Mouse (Mus musculus): ENCODE data around the gene Ripply3.

Ripply3 gene

DNA sequence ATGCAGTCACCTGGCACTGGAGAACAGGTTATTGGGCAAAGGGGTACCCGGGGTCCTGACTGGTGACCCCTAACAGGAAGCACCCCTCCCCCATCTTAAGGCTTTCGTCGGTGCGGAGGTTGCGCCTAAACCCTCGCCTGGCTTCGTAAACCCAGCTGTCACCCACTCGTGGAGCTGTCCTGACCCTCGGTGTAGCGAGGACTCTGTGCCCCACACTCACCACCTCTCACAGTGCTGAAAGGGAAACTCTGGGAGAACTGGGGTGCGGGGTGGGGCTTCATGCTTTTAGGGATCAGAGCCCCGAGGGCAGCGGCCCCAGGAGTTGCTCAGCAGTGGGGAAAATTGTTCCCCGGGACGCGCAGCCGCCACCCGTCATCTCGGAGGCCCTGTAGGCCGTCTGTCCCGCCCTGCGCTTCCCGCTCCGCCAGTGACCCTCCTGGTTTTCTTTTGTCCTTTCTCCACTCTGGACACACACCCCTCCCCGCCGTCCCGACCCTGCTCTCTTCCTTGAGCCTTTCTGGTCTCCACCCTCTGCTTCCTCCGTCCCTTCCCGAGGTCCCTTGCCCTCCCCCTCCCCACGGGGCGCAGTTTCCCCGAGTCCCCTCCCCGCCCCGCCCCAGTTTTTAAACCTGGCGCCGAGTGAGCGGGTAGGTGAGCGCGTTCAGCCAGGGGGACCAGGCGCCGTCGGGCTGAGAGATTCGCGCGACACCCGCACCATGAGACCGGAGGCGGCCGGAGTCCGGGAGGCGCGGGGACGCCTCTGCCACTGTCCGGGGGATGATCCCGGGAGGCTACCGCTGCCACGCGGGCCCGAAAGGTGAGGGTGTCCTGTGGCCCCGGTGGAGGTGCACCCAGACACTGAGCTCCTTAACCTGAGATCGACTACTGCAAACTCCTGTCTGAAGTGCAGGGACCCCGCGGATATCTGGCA, at the start of gene Ripply3:
TSS of gene Ripply3 (plus strand) at position 640 of the 931 bp plus-strand sequence.
- DNase-seq, result no peak

GRCm38 (mm10) chr16:94283972-94284371, 44.2 kb upstream of the Ripply3 start:
- no peak for DNase-seq

GRCm38 (mm10) chr16:94287826-94288225, 40.4 kb upstream of the Ripply3 start:
- DNase-seq, result no peak

DNA sequence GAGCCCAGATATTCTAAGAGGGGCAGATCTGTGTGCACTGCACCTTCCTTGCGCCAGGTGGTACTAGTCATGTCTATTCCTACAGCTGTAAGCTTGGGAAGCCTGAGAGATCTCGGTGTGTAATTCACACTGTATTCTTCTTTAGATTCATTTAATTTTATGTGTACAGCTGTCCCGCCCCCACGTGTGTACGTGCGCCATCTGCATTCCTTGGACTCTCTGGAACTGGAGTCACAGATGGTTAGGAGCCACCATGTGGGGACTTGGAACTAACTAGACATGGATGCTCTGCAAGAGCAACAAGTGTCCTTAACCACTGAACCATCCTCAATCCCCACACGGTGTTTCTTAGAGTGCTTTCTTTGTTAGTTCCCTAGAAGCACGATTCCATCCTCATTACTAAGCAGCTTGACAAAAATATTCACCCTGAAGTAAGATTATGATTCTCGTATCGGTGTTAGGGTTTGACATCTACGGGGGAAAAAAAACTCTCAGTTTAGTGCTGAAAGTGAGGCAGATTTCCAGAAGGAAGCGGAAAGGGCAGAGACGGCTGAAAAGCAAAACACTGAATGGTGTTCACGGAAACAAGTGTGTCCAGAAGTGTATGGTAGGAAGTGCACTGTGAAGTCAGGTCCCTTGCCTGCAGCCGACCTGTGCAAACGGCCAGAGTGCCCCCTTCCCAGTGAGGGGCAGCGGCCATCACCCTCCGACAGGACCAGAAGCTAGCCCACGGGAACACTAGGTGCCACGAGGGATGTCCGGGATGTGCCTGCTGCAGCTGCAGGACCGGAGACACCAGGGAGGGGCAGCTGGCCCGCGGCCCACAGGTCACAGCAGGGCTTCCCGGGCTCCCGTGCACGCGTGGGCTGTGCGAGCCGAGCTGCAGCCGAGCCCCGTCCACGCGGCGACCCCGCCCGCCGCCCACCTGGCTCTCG, 38.8 kb upstream of the Ripply3 start:
- peak; percentile 47 to 51 for DNase-seq

DNA sequence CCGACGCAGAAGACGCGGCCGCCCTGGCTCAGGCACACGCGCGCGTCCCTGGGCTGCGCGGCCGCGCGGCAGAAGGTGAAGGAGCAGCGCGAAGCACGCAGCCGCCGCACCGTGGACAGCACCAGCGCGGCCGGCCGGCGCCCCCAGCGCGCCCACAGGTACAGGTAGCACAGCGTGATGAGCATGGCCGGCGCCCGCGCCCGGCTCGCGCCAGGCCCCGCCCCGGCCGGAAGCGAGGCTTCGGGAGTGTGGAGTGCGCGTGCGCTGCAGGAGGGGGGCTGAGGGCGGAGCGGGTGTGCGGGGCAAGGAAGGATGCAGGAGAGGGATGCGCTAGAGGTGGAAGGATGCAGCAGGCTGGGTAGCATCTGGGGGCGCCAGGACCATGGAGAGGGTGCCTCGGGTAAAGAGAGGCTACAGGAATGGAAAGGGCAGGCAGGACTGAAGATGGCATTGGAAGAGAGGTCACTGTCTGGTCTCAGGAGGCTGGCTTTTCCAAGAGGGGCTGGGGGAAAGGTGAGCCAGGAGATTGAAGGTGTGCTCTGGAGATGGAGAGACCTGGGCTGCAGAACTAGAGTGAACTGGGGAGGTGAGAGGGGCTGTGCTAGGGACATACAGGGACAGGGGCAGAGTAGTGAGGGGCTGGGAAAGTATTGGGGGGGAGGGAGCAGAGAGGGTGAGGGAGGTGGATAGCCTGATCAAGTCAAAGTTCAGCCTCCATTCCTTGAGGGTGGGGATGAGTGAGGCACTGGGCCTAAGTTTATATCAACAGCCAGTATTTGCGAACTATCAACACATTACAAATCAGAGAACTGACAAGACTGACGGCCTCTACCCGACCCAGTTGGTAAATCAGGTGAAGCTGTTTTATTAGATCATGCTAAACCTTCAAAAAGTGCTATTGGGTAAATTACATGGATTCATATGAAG, 37.9 kb upstream of the Ripply3 start:
- peak; percentile 84 to 89 for DNase-seq

- DNase-seq, result no peak
Measured at GRCm38 (mm10) chr16:94291141-94291540, 37.1 kb upstream of the Ripply3 start.

- DNase-seq, result no peak
Measured at GRCm38 (mm10) chr16:94298081-94298480, 30.1 kb upstream of the Ripply3 start.

DNA sequence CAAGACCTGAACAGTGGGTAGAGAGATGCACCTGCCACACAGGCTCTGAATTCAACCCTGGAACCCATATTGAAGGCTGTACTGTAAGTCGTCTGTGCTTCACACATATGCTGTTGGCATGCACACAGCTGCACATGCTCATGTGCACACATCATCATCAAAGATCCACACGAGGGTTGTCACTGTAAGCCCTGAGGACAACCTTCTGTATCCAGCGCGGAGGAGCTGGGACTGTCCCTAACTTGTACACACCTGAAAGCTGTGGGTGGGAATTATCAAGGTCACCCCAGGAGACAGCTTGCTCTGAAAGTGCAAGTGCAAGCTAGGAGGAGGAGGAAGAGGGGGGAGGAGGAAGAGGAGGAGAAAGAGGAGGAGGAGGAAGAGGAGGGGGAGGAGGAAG, 29.0 kb upstream of the Ripply3 start:
- DNase-seq, result no peak

- DNase-seq, result no peak
Measured at GRCm38 (mm10) chr16:94301194-94301593, 27.0 kb upstream of the Ripply3 start.

DNA sequence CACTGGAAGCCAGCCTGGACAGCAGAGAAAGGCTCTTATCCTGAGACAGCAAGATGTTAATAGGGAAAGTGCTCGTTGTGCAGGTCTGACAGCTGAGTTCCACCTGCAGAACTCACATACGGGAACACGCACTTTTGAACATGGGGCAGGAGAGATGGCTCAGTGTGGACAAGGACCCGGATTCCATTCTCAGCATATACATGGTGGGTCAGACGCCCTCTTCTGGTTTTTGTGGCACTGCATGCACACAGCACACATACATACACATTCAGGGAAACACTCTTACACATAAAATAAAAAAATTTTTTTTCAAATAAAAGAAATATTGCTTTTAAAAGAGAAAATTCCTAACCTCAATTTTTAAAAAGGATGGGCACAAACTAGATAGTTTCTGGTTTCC, 26.5 kb upstream of the Ripply3 start:
- DNase-seq, result peak in 1 of 2 experiments; percentile 28

GRCm38 (mm10) chr16:94302274-94303202, 25.7 kb upstream of the Ripply3 start:
- peak; percentile 77 to 79 for DNase-seq

- no peak for DNase-seq
Measured at GRCm38 (mm10) chr16:94303203-94303535, 25.1 kb upstream of the Ripply3 start.

DNA sequence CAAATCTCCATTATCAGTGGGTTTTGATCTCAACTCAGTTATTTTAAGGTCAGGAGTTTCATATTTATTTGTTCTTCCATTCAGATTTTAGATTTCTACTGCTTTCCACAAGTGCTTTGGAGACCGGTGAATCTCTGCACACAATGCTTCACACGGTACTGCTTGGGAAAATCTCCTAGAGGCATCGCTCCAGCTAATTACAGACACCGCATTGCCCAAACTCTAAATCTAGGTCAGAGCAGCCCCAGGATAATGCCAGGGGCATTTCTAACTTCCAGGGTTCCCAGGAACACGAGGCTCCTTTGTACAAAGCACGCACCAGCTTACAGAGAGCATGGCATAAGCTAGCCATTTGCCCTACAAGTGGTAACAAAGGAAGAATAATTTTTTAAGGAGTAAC, 20.7 kb upstream of the Ripply3 start:
- peak; percentile 37 to 68 for DNase-seq

- DNase-seq, result no peak
Measured at GRCm38 (mm10) chr16:94307942-94308341, 20.3 kb upstream of the Ripply3 start.

- DNase-seq, result no peak
Measured at GRCm38 (mm10) chr16:94309025-94309424, 19.2 kb upstream of the Ripply3 start.

DNA sequence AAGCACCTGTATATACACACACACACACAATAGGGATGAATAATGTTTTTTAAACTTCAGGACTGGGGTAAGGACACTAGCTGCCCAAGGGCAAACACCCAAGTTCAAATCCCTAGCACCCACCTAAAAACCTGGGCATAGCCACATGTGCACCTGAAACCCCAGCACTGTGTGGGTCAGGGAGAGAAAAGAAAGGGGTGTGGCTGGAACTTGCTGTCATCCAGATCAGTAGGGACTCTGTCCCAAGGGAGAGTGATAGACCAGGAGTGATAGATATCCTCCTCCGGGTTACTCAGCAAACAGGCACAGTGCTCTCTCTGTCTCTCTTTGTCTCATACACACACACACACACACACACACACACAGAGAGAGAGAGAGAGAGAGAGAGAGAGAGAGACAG, 16.8 kb upstream of the Ripply3 start:
- no peak for DNase-seq

- no peak for DNase-seq
Measured at GRCm38 (mm10) chr16:94311931-94312330, 16.3 kb upstream of the Ripply3 start.

- DNase-seq, result peak; percentile 91
Measured at GRCm38 (mm10) chr16:94312663-94313228, 15.5 kb upstream of the Ripply3 start.

- DNase-seq, result peak; percentile 98 to 99
Measured at GRCm38 (mm10) chr16:94313229-94314030, 14.8 kb upstream of the Ripply3 start, which contains the start of gene Hlcs. Gene Hlcs, minus strand, starts transcription at chr16:94313571.

GRCm38 (mm10) chr16:94314626-94315025, 13.6 kb upstream of the Ripply3 start:
- DNase-seq, result no peak
